Mouse (Mus musculus) MEL-GATA-1-ER (cell line): ENCODE measurements around the gene Cap2.

ENCODE experiments used
- DNase-seq: peaks from one replicate; pipeline ENCODE4 v3.0.0-alpha.2; 2012; ENCODE audit warnings: low read depth; ENCODE audit errors: extremely low read depth

Gene Cap2

GRCm38 (mm10) chr13:46525295-46526255 is 23.9 kb downstream of the Cap2 start:
- DNase-seq: no peak

- no peak for DNase-seq
These were observed 25.0 kb downstream of the Cap2 start for GRCm38 (mm10) chr13:46526645-46527044.

GRCm38 (mm10) chr13:46527340-46527739 is 25.7 kb downstream of the Cap2 start:
- DNase-seq: no peak

GRCm38 (mm10) chr13:46529037-46529436 is 27.4 kb downstream of the Cap2 start:
- no peak for DNase-seq

- DNase-seq: no peak
These were observed 28.9 kb downstream of the Cap2 start for GRCm38 (mm10) chr13:46530546-46530945.

GRCm38 (mm10) chr13:46531676-46532075 is 30.0 kb downstream of the Cap2 start:
- DNase-seq: no peak

GRCm38 (mm10) chr13:46532276-46532675 is 30.6 kb downstream of the Cap2 start:
- DNase-seq: no peak

GRCm38 (mm10) chr13:46533342-46534129 is 31.9 kb downstream of the Cap2 start:
- no peak for DNase-seq

- no peak for DNase-seq
These were observed 32.7 kb downstream of the Cap2 start for GRCm38 (mm10) chr13:46534171-46534968.

- DNase-seq: no peak
These were observed 33.5 kb downstream of the Cap2 start for GRCm38 (mm10) chr13:46534969-46535785.

GRCm38 (mm10) chr13:46539284-46539683 is 37.6 kb downstream of the Cap2 start:
- DNase-seq: no peak

GRCm38 (mm10) chr13:46540943-46541342 is 39.3 kb downstream of the Cap2 start:
- DNase-seq: no peak

GRCm38 (mm10) chr13:46542782-46543181 is 41.1 kb downstream of the Cap2 start:
- DNase-seq: no peak

GRCm38 (mm10) chr13:46544608-46545007 is 43.0 kb downstream of the Cap2 start:
- no peak for DNase-seq

GRCm38 (mm10) chr13:46545081-46545480 is 43.4 kb downstream of the Cap2 start:
- DNase-seq: no peak

GRCm38 (mm10) chr13:46546846-46547245 is 45.2 kb downstream of the Cap2 start:
- no peak for DNase-seq

GRCm38 (mm10) chr13:46547253-46547652 is 45.6 kb downstream of the Cap2 start:
- DNase-seq: no peak

- no peak for DNase-seq
These were observed 46.5 kb downstream of the Cap2 start for GRCm38 (mm10) chr13:46548132-46548531.

GRCm38 (mm10) chr13:46548600-46549179 is 47.0 kb downstream of the Cap2 start:
- DNase-seq: no peak

GRCm38 (mm10) chr13:46550627-46551026 is 49.0 kb downstream of the Cap2 start:
- DNase-seq: no peak
